Mouse (Mus musculus) left cerebral cortex, adult 9 months (tissue): ENCODE measurements around the gene Otop3.

ENCODE experiments used
- DNase-seq, 2 experiments: peaks; one replicate each; pipeline ENCODE4 v3.0.0; 2022; ENCODE audit warnings: low spot score in 2 of 2

Otop3 gene

DNA sequence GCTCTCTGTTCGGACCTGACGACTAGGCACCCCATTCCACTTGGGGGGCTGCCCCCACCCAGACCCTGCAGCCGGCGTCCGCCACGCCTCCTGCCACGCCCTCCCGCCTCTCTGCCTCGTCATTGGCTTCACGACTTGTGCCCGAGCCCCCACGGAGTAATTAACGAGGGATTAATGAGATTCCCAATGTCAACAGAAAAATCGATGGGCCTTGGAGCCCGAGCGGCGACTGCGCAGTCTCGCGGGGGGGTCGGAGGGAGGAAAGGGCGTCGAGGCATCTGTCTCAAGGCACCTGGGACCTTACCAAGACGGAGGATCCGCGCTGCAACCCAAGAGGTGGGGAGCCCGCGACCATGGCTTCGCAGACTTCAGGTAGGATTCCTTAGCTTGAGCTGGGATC lies at the start of gene Otop3:
Otop3 (plus strand) TSS at position 201 of the 400 bp plus-strand sequence.
- DNase-seq = no peak

DNA sequence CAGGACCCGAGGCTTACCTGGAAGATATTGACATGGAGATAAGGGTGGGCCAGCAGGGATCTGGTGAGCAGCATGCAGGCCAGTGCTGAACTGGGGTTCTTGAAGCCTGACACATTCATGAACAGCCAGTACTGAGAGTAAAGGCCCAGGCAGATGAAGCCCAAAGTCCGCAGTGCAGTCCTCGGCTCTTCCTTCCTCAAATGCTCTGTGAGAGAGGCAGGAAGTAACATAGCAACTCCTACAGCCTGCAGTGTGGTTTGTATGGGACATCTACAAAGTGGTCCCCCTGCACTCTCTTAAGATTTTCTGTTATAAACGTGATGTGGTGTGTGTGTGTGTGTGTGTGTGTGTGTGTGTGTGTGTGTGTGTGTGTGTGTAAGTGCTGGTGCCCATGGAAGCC lies 49.2 kb upstream of the Otop3 start:
- DNase-seq = no peak

DNA sequence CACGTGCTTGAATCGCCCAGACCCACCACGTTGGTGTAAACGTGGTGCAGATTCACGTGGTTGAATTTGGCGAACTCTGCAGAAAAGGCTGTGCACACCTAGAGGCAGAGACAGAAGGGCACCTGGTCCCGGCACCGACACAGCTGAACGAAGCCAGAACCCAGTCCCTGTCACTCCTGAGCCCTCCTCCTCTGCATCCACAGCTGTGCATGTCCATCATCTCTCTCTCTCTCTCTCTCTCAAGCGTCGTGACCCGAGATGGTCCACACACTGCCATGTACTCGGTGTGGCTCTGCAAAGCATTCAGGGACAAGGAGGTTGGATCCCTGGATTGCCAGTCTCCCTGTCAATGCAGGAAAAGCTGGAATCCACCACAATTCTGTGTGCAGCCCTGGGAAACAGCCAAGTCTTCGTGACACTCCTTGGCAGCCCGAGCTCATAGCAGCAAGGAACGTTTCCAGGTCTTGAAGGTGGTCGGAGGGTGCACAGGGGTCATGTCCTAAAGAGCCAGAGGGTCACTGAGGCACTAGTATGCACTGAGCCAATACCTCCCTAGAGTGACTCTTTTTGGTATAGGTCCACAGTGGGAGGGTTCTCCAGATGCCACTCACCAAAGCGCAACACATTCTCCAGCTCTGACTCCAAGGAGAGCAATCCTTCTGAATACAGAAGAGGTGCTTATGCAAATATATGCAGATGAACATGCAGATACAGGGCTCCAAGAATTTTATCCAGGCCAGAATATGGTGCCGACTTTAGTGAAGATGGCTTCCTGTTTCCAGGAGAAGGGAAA lies 48.1 kb upstream of the Otop3 start:
- DNase-seq = peak in 1 of 2 experiments; percentile 35

DNA sequence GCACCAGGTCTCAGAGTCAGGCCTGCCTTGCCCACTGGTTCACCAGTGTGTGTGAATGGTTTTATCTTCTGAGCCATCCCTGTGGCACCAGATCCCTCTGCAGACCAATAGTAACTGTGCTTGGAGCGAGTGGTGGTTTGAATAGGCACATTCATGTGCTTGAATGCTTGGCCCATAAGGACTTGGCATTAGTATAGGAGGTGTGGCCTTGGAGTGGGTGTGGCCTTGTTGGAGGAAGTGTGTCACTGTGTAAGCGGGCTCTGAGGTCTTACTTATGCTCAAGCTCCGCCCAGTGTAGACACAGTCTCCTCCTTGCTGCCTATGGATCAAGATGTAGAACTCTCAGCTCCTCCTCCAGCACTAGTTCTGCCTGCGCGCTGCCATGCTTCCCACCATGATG lies 47.1 kb upstream of the Otop3 start:
- DNase-seq = peak in 1 of 2 experiments; percentile 57

DNA sequence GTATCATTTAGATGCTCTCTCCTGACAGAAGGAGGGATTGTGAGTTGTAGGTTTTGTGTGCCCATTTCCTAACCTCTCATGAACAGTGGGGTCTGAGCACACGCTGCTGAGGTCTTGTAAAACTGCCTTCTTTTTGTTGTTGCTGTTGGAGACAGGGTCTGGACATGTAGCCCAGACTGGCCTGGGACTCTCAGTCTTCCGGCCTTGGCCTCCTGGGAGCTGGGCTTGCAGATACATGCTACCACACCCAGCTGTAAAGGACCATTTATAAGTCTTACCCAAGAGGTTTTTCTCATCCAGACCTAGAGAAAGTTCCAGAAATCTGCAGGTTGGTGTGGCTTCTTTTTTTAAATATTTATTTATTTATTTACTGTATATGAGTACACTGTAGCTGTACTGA lies 46.2 kb upstream of the Otop3 start:
- no peak for DNase-seq

DNA sequence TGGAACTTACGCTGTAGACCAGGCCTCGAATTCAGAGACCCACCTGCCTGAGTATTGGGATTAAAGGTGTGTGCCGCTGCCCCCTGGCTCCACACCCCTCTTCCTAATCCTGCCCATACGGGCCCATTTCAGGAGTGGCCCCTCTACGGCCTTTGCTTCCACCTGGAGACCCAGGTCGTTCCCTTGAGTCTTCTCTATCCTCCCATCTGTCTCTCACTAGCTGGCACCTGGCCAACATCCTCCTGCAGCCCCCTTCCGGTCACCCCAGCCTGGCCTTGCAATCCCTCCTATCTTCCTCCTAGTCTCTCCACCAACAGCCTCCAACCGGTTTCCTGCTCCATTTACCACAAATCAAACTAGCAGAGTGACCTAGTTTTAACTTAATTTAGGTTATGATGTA lies 44.6 kb upstream of the Otop3 start:
- no peak for DNase-seq

DNA sequence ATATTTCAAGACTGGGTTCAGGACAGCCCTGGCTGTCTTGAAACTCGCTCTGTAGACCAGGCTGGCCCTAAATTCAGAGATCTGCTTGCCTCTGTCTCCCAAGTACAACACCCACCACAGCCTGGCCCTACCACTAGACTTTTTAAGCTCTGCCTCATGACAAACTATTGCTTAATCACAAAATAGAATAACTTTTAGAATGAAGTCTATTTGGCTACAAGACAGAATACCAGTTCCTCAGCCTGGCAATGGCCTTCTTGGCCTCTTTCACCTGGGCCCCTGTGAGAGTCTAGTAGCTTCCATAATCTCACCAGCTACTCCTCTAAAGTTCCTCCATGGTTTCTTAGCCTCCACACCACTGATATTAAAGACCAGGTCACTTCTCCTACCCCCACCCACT lies 44.2 kb upstream of the Otop3 start:
- DNase-seq = no peak

DNA sequence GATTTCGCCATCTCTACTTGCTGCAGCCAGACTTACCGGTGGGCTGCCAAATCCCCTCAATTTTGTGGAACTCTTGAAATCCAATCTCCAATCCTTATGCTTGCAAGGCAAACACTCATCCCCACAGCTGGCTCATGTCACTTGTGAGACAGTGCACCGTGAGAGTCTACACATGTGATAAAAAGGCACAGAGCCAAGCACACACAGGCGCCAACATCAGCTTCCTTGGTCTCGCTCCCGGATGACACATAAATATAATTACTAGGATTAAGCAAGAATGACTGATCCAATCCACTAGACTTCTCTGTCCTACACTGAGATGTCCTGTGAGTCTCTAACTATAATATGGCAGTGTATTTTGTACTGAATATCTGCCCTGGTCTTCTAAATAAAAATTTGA lies 43.6 kb upstream of the Otop3 start:
- no peak for DNase-seq

DNA sequence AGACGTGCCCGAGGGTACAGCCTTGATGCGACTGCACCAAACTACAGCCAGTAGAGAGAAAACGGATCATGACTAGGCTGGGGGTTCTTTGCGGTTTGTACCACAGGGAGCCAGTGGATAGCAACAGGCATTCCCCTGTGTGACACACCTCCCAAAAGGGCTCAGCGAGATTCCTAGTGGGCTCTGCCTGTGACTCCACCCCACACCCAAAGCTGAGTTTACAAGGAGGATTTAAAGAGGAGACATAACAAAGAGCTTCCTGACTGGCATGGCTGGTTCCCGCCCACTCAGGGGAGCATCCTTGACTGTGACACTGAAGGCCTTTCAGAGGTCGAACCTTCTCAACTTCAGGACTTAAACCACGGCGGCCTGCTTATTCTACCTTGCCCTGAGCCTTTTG lies 43.0 kb upstream of the Otop3 start:
- DNase-seq = no peak

DNA sequence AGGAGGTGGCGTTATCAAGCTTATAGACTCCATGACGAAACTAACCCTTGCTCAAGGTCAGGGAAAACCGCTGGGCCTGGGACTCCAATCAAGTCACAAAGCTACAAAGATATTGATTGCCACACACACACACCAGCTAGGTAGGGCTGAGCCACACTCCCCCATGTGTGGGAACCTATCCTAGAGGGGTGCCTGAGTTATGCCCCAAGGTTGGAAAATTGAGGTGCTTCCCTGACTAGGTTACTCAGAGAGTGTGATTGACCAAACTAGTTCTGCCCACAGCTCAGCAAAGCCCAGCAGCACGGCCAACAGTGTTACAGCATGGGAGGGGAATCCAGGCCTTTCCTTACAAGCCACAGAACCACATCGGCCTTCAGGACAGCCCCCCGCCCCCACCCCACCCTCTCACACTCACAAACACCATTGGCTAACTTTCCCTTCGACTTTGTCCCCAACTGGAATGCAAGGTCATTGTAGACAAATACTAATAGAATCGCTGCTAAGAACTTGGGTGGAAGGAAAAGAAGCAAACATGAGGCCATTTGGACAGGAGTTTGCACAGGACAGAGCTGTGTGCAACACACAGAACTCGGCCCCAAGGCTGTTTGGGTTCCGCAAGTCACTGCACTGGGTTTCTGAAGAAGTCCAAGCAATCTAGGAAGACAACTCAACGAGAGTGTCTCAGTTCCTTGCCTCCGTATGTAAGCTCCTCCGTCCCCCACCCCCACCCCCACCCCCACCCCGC lies 41.7 kb upstream of the Otop3 start:
- no peak for DNase-seq

DNA sequence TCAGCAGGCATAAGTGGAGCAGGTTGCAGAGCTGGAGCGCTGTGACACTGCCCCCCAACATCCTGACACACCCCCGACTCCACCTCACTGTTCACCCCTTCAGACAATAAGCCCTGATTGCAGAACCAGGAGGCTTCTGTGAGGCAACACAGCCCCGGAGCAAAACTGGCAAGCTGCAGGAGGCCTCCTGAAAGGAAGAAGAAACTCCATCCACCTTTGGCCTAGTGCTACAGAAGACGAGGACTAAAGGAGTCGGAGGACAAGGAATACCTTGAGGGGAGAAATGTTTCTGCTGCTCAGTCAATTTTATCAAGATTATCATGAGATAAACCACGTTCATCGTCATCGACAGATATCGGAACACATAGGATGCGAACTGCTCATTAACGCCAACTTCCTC lies 38.6 kb upstream of the Otop3 start:
- DNase-seq = no peak

DNA sequence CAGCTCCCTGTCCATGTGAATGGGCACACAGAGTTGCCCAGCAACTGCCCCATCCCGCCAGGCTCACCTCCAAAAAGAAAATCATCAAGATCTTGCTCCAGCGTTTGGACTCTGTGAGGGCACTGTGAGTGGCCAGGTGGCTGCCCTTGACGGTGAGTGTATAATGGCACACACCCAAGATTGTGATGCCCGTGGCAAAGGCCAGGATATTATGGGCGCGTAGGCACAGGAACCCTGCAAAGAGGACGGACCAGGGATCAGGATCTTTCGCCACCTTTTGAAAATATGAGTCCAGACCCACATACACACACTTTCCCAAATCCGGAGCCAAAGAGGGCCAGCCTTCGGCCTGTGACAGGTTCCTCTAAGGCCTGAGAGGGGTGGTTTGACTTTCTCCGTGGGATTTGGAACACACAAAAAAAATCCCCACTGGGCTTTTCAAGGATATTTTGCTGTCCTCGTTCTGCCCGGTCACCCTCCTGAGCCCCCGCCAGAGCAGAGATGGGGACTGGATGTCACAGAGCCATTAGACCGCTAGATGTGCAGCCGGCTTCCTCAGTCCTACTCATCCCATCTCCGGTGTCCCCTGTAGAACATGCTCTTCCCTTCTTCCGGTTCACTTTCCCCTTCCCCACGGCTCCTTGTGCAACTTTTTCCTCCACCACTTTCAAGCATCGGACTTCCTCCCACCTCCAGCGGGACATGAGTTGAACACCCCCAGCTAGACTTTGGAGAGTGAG lies 37.9 kb upstream of the Otop3 start:
- DNase-seq = no peak

DNA sequence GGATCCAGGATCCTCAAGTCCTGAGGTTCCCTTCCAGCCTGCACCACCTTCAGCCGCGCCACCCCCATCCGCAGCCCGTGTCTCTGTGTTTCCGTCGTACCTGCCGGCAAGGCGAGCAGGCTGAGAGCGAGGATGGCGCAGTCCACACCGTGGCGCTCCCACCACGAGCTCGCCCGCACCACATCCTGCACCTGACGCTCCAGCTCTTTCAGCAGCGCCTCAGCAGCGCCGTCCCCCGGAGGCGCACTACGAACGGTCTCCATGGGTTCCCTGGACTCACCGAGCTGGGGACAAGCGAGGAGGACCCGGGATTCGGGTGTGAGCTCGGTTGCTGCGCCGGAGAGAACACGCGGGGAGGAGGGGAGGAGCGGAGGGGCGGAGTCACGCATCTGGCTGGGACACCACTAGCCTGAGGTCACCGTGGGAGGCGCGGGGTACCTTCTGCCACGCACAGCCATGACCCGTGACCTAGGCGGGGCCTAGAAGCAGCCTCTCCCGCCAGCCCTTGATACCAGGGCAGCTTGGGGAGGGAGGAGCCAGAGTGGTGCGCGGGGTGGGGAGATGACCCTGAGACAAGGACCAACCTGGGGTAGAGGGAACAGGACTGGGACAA lies 37.2 kb upstream of the Otop3 start, which contains the start of gene Fads6:
Fads6 (minus strand) TSS at position 450 of the 613 bp plus-strand sequence.
- DNase-seq = peak; percentile 63 to 82

DNA sequence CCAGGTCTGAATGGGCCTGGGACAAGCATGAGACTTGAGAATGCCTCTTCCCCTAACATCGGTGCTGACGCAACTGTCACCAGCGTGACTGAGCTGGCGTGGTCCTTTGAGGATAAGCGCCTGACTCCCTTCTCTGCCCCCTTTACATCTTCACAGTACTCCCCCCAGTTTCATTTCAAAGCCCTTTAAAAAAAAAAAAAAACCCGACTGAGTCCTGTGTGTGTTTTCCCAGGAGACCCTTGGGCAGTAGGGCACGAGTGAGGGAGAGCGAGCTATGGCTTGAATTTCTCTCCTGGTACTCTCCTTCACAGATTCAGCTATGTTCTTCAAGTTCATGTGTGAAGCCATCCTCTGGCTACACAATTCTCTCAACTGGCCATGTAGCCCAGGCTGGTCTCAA lies 36.4 kb upstream of the Otop3 start:
- DNase-seq = no peak

DNA sequence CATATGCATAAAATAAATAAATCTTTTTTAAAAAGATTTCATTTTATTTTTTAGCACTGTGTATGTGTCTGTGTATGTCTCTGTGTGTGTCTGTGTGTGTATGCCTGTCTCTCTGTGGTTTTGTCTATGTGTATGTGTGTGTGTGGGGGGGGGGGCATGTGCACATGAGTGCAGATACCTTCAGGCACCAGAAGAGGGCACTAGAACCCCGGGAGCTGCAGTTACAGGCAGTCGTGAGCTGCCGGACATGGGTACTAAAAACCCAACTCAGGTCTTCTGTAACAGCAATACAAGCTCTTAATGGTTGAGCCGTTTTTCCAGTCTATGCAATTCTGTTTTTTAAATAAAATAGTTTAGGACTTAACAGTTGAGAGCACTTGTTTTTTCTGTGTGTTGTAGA lies 33.8 kb upstream of the Otop3 start:
- DNase-seq = no peak

DNA sequence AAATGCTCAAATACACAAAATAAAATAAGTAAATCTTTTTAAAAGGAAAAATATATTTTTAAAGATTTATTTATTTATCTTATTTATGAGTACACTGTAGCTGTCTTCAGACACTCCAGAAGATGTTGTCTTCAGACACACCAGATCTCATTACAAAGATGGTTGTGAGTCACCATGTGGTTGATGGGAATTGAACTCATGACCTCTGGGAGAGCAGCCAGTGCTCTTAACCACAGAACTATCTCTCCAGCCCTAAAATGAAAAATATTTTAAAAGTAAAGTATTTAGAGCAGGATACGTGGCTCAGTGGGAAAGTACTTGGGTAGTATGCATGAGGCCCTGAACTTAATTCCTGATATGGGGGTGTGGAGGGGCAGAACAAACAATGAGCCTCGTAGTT lies 33.2 kb upstream of the Otop3 start:
- no peak for DNase-seq

DNA sequence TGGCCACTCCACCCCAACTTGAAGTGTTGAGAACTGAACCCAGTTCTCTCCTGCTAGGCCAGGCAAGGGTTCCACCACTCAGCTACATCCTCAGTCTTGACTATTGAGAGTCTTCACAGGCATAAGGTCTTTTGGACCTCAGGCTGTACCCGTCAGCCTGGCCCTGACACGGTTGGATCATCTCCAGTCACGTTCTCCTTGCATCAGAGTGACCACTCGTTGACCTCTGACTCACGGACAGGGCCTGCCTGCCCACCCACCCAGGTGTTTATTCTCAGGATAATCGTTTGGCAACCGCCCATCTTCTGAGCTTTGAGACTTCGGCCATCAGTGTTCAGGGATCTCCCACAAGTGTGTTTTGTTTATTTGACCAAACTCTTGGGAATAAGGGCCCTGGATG lies 31.4 kb upstream of the Otop3 start:
- DNase-seq = no peak

DNA sequence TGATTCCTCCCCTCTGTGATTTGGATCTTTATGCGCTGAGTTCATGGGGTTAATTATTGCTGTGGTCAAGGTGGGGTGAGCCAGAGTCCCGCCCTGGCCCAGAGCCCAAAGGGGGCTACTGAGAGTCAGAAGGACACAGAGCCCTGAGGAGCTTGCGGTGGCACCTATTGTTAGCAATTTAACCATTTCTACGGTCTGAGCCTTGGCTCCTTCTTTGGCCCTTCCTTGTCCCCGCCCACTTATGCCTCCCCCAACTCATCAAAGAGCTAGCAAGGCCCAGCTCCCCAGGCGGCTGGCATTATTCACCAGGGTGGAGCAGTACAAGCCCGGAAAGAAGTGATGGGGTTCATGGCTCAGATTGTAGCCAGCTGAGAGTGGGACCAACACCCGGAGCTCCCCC lies 27.7 kb upstream of the Otop3 start, which contains the start of gene Otop2:
Otop2 (plus strand) TSS at position 301 of the 400 bp plus-strand sequence.
- DNase-seq = no peak

DNA sequence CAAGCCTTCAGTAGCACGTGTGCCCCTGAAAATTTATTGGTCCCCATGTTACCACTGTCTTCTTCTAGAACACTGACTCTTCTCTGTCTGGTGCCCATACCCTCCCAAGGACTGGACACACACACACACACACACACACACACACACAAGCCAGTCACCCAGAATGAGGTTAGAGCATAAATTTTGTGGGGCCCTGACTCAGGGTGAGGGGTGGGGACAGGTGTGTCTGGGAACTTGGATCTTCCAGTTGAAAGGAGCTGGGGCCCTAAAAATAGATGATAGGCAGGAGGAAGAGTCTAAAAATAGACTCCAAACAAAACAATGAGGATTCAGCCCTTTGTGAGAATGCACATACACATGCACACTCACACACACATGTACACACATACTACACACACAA lies 25.8 kb upstream of the Otop3 start:
- DNase-seq = no peak

DNA sequence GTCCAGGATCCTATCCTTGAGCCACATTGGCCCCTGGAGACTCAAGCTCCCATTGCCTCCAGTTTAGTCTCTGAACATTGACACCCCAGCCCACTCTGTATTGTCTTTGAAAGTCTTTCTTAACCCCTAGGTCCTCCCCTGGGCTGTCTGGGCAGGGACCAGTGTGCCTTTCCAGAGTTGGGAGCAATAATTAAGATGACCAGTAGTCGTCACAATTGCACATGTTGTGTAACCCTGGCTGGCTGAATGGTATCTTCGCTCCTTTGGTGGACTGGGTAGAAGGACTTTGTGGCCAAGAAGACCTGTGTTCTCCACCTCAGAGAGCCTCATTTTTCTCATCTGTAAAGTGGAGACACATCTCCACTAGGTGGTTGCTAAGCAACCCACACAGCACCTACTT lies 20.3 kb upstream of the Otop3 start:
- DNase-seq = no peak

DNA sequence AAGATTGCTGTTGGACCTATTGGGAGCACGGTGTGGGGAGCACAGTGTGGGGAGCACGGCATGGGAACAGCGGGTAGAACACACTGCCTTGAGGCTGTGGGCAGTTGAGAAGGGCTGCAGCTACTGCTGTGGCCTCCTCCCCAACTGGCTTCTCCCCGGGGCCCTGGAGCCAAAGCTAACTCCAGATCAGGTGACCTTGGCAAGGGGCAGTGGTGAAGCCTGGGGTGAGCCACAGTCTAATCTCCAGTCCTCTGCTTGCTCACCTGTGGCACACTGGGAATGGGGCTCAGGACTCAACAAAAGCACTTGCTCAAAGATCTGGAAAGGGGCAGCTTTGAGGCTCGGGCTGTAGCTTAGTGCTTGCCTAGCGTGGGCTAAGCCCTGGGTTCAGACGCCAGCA lies 17.3 kb upstream of the Otop3 start:
- DNase-seq = no peak
